Mouse (Mus musculus) kidney, adult 11 months (tissue): ENCODE results near the gene Ndst4.

Experiments
- DNase-seq: peaks from one replicate; pipeline ENCODE4 v3.0.0; 2022

The Ndst4 gene

GRCm38 (mm10) chr3:125744468-125745141 lies 340.7 kb downstream of the Ndst4 start:
- DNase-seq: no peak

- DNase-seq: no peak
These were observed 341.2 kb downstream of the Ndst4 start for GRCm38 (mm10) chr3:125745142-125745496.

- no peak for DNase-seq
These were observed 342.5 kb downstream of the Ndst4 start for GRCm38 (mm10) chr3:125746367-125746766.

- no peak for DNase-seq
These were observed 353.0 kb downstream of the Ndst4 start for GRCm38 (mm10) chr3:125756911-125757310.

GRCm38 (mm10) chr3:125760711-125761110 lies 356.8 kb downstream of the Ndst4 start:
- DNase-seq: no peak
